Comparison of ENCODE assay signal across 8 mouse cellular contexts in the genomic region with DNA sequence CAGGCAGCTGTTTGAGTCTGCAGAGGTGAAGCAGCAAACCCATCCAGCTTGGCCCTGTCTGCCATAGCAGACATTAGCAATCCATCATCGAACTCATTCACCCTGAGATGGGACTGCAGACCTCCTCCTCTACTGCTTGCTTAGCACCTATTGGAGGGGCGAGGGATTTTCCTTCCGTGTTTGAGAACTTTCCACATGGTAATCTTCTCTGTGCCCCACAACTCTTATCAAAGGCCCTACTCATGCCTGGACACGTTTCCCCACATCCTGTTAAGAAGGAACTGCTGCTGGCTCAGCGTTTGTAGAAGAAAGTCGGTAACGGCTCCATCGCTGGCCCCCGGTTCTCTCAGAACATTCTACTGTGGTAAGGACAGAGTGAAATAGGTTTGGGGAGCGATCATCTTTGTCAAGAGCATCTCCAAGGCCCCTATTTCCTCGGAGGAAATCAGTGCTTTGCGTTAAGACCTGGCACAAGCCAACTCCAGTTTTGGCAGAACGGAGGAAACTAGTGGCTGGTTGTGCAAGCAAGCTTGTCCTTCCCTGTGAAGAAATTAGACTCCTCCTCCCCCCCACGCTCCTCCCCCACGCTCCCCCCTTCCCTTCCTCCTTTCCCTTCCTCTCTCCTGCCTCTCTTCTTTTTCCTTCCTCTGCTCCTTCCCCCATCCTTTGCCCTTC. TPM values are rescaled to one million over a fixed set of nuclear protein-coding genes. Genes with fewer than 3 reads are reported as not detected.
DNase-seq lines count a peak whose midpoint lies in the region; ATAC-seq and TF ChIP-seq lines count a peak whose summit lies in the region.

No protein-coding gene starts in this region.

- DNase-seq in 3T3-L1 (ENCODE audit: low read depth, low spot score): peak; percentile 82
- DNase-seq in CD4-positive, CD25-positive, alpha-beta regulatory T cell, adult 2 months (ENCODE audit: low read depth, low spot score): peak; percentile 94
- peak; percentile 29 for DNase-seq in ovary, postnatal 36 days (ENCODE audit: low spot score)
- DNase-seq in midbrain, postnatal 0 days (ENCODE audit: low spot score): no peak
- DNase-seq in left cerebral cortex, adult 18-20 months (ENCODE audit: low spot score in 2 of 2): no peak

- no peak for TF ChIP-seq CTCF in midbrain, postnatal 0 days (IDR thresholded peaks at IDR 0.05)

- WGBS in embryonic facial prominence, embryonic 15.5 days: 34% methylated on average over 15 of the region's 15 CpGs
- WGBS in hindbrain, embryonic 13.5 days: 74% methylated on average over 15 of the region's 15 CpGs
- WGBS in liver, embryonic 16.5 days (ENCODE audit: insufficient replicate concordance): 8% methylated on average over 15 of the region's 15 CpGs
- 70% methylated on average over 15 of the region's 15 CpGs for WGBS in midbrain, postnatal 0 days

- ATAC-seq in embryonic facial prominence, embryonic 15.5 days (ENCODE audit: insufficient number of reproducible peaks, low FRiP score, low TSS enrichment, low read depth): no peak; the same call in 1 of the 2 replicates
- ATAC-seq in hindbrain, embryonic 13.5 days (ENCODE audit: low FRiP score): no peak
- peak; percentile 63 for ATAC-seq in liver, embryonic 16.5 days (ENCODE audit: low read depth)
- ATAC-seq in midbrain, postnatal 0 days (ENCODE audit: low FRiP score): no peak

- no peaks in the 10 kb centered on the region for H3K9me3 ChIP-seq in embryonic facial prominence, embryonic 15.5 days (replicated peaks)
- no peaks in the 10 kb centered on the region for H3K9me3 ChIP-seq in hindbrain, embryonic 13.5 days
- no peaks in the 10 kb centered on the region for H3K9me3 ChIP-seq in liver, embryonic 16.5 days (replicated peaks; ENCODE audit: control insufficient read depth, low read length)
- no peaks in the 10 kb centered on the region for H3K9me3 ChIP-seq in midbrain, postnatal 0 days (ENCODE audit: low read length)

- no peak overlapping the region for H3K9ac ChIP-seq in embryonic facial prominence, embryonic 15.5 days
- H3K9ac ChIP-seq in hindbrain, embryonic 13.5 days: no peak overlapping the region
- peak overlapping the region; percentile 54 for H3K9ac ChIP-seq in liver, embryonic 16.5 days (ENCODE audit: low read depth, low read length)
- no peak overlapping the region for H3K9ac ChIP-seq in midbrain, postnatal 0 days (replicated peaks; ENCODE audit: low read length, poor library complexity, severe bottlenecking)

- peak overlapping the region; percentile 87 for H3K27ac ChIP-seq in embryonic facial prominence, embryonic 15.5 days (replicated peaks)
- H3K27ac ChIP-seq in hindbrain, embryonic 13.5 days: peak overlapping the region; percentile 40; the same call in 1 of the 2 replicates
- peak overlapping the region; percentile 83 for H3K27ac ChIP-seq in liver, embryonic 16.5 days (ENCODE audit: low read length)
- no peak overlapping the region for H3K27ac ChIP-seq in midbrain, postnatal 0 days (ENCODE audit: low read depth, low read length)

- H3K4me2 ChIP-seq in embryonic facial prominence, embryonic 15.5 days (replicated peaks): peak overlapping the region; percentile 42
- H3K4me2 ChIP-seq in hindbrain, embryonic 13.5 days: no peak overlapping the region
- H3K4me2 ChIP-seq in liver, embryonic 16.5 days (ENCODE audit: low read depth, low read length): peak overlapping the region; percentile 71
- no peak overlapping the region for H3K4me2 ChIP-seq in midbrain, postnatal 0 days (ENCODE audit: low read depth, low read length, poor library complexity, severe bottlenecking)

- H3K36me3 ChIP-seq in embryonic facial prominence, embryonic 15.5 days: no peaks in the 10 kb centered on the region
- H3K36me3 ChIP-seq in hindbrain, embryonic 13.5 days: no peaks in the 10 kb centered on the region
- no peaks in the 10 kb centered on the region for H3K36me3 ChIP-seq in liver, embryonic 16.5 days (ENCODE audit: control insufficient read depth, insufficient read depth)
- H3K36me3 ChIP-seq in midbrain, postnatal 0 days (ENCODE audit: insufficient read depth, low read length): no peaks in the 10 kb centered on the region

- H3K27me3 ChIP-seq in embryonic facial prominence, embryonic 15.5 days: no peaks in the 10 kb centered on the region
- no peaks in the 10 kb centered on the region for H3K27me3 ChIP-seq in hindbrain, embryonic 13.5 days
- no peaks in the 10 kb centered on the region for H3K27me3 ChIP-seq in liver, embryonic 16.5 days (ENCODE audit: control insufficient read depth, insufficient read depth, low read depth, low read length)
- H3K27me3 ChIP-seq in midbrain, postnatal 0 days (ENCODE audit: insufficient read depth, low read length): no peaks in the 10 kb centered on the region

- peak overlapping the region; percentile 18 for H3K4me3 ChIP-seq in embryonic facial prominence, embryonic 15.5 days (replicated peaks)
- no peak overlapping the region for H3K4me3 ChIP-seq in hindbrain, embryonic 13.5 days
- H3K4me3 ChIP-seq in liver, embryonic 16.5 days (ENCODE audit: low read depth, low read length): peak overlapping the region; percentile 58
- no peak overlapping the region for H3K4me3 ChIP-seq in midbrain, postnatal 0 days (ENCODE audit: low read depth, low read length)

- H3K4me1 ChIP-seq in embryonic facial prominence, embryonic 15.5 days: peaks cover 13% of the 10 kb centered on the region
- H3K4me1 ChIP-seq in hindbrain, embryonic 13.5 days (replicated peaks): no peaks in the 10 kb centered on the region
- H3K4me1 ChIP-seq in liver, embryonic 16.5 days (ENCODE audit: control insufficient read depth, low read depth, low read length): peaks cover 12% of the 10 kb centered on the region
- H3K4me1 ChIP-seq in midbrain, postnatal 0 days (ENCODE audit: insufficient read depth, low read length): no peaks in the 10 kb centered on the region

RNA-seq across cellular contexts. Expression of gene Ccdc63, which starts 4.9 kb away (rescaled TPM):
- 0.24 TPM in 1 of 2 replicates, not detected in the other for polyA plus RNA-seq in embryonic facial prominence, embryonic 15.5 days (2015; fragmentation: Nextera tagmentation; extraction: Ambion mirVana)
- not detected in 2 replicates for polyA plus RNA-seq in hindbrain, embryonic 13.5 days (2015; fragmentation: Nextera tagmentation; extraction: Ambion mirVana)
- polyA plus RNA-seq in liver, embryonic 16.5 days (2015; fragmentation: Nextera tagmentation; extraction: Ambion mirVana): not detected in 2 replicates
- total RNA-seq in midbrain, postnatal 0 days (2014; rRNA removed): 0.52 TPM in 1 of 2 replicates, not detected in the other
- not detected in 2 replicates for polyA plus RNA-seq in midbrain, postnatal 0 days (2015; fragmentation: Nextera tagmentation; extraction: Ambion mirVana)
- under 1 TPM; 0.82 to 0.84 TPM for total RNA-seq in left cerebral cortex, adult 18-20 months (2021)

RNA-seq across cellular contexts. Expression of gene Ppp1cc, which starts 12.6 kb away (rescaled TPM):
- polyA plus RNA-seq in embryonic facial prominence, embryonic 15.5 days (2015; fragmentation: Nextera tagmentation; extraction: Ambion mirVana): 235 and 238 TPM in 2 replicates
- 204 and 206 TPM in 2 replicates for polyA plus RNA-seq in hindbrain, embryonic 13.5 days (2015; fragmentation: Nextera tagmentation; extraction: Ambion mirVana)
- 109 and 114 TPM in 2 replicates for polyA plus RNA-seq in liver, embryonic 16.5 days (2015; fragmentation: Nextera tagmentation; extraction: Ambion mirVana)
- total RNA-seq in midbrain, postnatal 0 days (2014; rRNA removed): 206 and 221 TPM in 2 replicates
- polyA plus RNA-seq in midbrain, postnatal 0 days (2015; fragmentation: Nextera tagmentation; extraction: Ambion mirVana): 154 and 164 TPM in 2 replicates
- total RNA-seq in left cerebral cortex, adult 18-20 months (2021): 100 to 1,000 TPM; 190 to 202 TPM

RNA-seq across cellular contexts. Expression of gene Myl2, which starts 44.8 kb away (rescaled TPM):
- 3.6 and 4.6 TPM in 2 replicates for polyA plus RNA-seq in embryonic facial prominence, embryonic 15.5 days (2015; fragmentation: Nextera tagmentation; extraction: Ambion mirVana)
- polyA plus RNA-seq in hindbrain, embryonic 13.5 days (2015; fragmentation: Nextera tagmentation; extraction: Ambion mirVana): 3.7 and 7.3 TPM in 2 replicates
- 1.9 and 2.3 TPM in 2 replicates for polyA plus RNA-seq in liver, embryonic 16.5 days (2015; fragmentation: Nextera tagmentation; extraction: Ambion mirVana)
- total RNA-seq in midbrain, postnatal 0 days (2014; rRNA removed): 0.55 and 0.99 TPM in 2 replicates
- 4.4 and 4.6 TPM in 2 replicates for polyA plus RNA-seq in midbrain, postnatal 0 days (2015; fragmentation: Nextera tagmentation; extraction: Ambion mirVana)
- 1 to 10 TPM; 1.3 to 2.0 TPM for total RNA-seq in left cerebral cortex, adult 18-20 months (2021)

Comparison
In these comparisons a context has a peak if more than half of its experiments do, and no peak if none do; other contexts are left out.
1. DNase-seq: peak in 3T3-L1 (single experiment), CD4-positive, CD25-positive, alpha-beta regulatory T cell, adult 2 months (single experiment) and ovary, postnatal 36 days (single experiment); none in midbrain, postnatal 0 days (single experiment) and left cerebral cortex, adult 18-20 months (0 of 2).
2. H3K4me2 ChIP-seq: peak in embryonic facial prominence, embryonic 15.5 days (single experiment) and liver, embryonic 16.5 days (single experiment); none in hindbrain, embryonic 13.5 days (single experiment) and midbrain, postnatal 0 days (single experiment).
3. H3K4me3 ChIP-seq: peak in embryonic facial prominence, embryonic 15.5 days (single experiment) and liver, embryonic 16.5 days (single experiment); none in hindbrain, embryonic 13.5 days (single experiment) and midbrain, postnatal 0 days (single experiment).